ENCODE assay signal across 21 mouse cellular contexts in the genomic region with DNA sequence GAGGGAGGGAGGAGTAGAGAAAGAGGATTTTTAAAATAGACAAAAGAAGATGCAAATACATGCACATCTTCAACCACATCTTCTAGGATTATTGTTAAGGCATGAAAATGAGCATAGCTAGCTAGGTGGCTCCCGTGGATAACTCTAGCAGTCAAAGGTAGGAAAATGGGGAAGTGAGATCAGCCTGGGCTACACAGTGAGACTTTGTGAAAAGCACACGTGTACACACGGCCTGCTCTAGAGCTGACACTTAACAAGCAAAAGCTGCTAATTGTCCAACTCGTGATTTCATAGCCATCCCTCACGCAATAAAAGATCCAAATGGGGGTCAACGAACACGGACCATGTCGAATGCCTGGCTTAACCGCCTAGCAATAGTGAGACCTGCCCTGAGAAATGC.
DNase-seq lines count a peak whose midpoint lies in the region; ATAC-seq and TF ChIP-seq lines count a peak whose summit lies in the region.
"Had no signal": no experiment of that assay in that cellular context is flagged by ENCODE, and none has a peak within 500 bp of the region (broad histone marks: within the 10 kb centered on the region; RNA-seq: fewer than 3 reads in every experiment).

No protein-coding gene starts in this region.

- WGBS in forebrain, embryonic 11.5 days: 72% methylated on average over 9 of the region's 9 CpGs
- WGBS in forebrain, embryonic 10.5 days: 86% methylated on average over 9 of the region's 9 CpGs
- WGBS in forebrain, embryonic 14.5 days: 58% methylated on average over 9 of the region's 9 CpGs
- WGBS in hindbrain, embryonic 12.5 days: 80% methylated on average over 9 of the region's 9 CpGs

- no peaks in the 10 kb centered on the region for H3K36me3 ChIP-seq in forebrain, embryonic 11.5 days (ENCODE audit: control insufficient read depth, insufficient read depth, low read length)
- no peaks in the 10 kb centered on the region for H3K36me3 ChIP-seq in forebrain, embryonic 10.5 days (replicated peaks)
- no peaks in the 10 kb centered on the region for H3K36me3 ChIP-seq in forebrain, embryonic 14.5 days (ENCODE audit: control insufficient read depth, insufficient read depth, low read length)
- no peaks in the 10 kb centered on the region for H3K36me3 ChIP-seq in hindbrain, embryonic 12.5 days
- H3K36me3 ChIP-seq: embryonic facial prominence, embryonic 13.5 days; G1E; heart, embryonic 12.5 days had no signal

- no peak for TF ChIP-seq POLR2A in brain, embryonic 14.5 days (IDR thresholded peaks at IDR 0.05; ENCODE audit: borderline replicate concordance, extremely low read depth, insufficient read depth, insufficient read length, poor library complexity, severe bottlenecking)

- DNase-seq in forebrain, embryonic 11.5 days (ENCODE audit: low spot score): no peak
- DNase-seq in forebrain, embryonic 10.5 days (ENCODE audit: extremely low spot score, low spot score): no peak
- DNase-seq in brain, embryonic 14.5 days (ENCODE audit: low read depth): peak; percentile 55
- DNase-seq in forebrain, embryonic 14.5 days (ENCODE audit: low spot score): peak; percentile 24
- no peak for DNase-seq in layer of hippocampus, adult 8-10 months (ENCODE audit: low spot score in 2 of 2)
- no peak for DNase-seq in left cerebral cortex, adult 2 months (ENCODE audit: extremely low spot score in 1 of 2, low spot score in 2 of 2)
- DNase-seq: adrenal gland, postnatal 25 days; B cell, adult 2 months; cerebellum, adult 11 months; cerebellum, adult 9-10 months; cerebellum, postnatal 25 days; gastrocnemius, postnatal 10 days; heart, adult 2 months; kidney, adult 11 months had no signal

- no peaks in the 10 kb centered on the region for H3K9me3 ChIP-seq in forebrain, embryonic 11.5 days (ENCODE audit: control insufficient read depth, low read length)
- no peaks in the 10 kb centered on the region for H3K9me3 ChIP-seq in forebrain, embryonic 10.5 days
- H3K9me3 ChIP-seq in forebrain, embryonic 14.5 days (replicated peaks; ENCODE audit: control insufficient read depth, low read length): no peaks in the 10 kb centered on the region
- H3K9me3 ChIP-seq in hindbrain, embryonic 12.5 days (replicated peaks): no peaks in the 10 kb centered on the region
- H3K9me3 ChIP-seq: embryonic facial prominence, embryonic 13.5 days; heart, embryonic 12.5 days had no signal

- H3K4me1 ChIP-seq in forebrain, embryonic 11.5 days (replicated peaks; ENCODE audit: control insufficient read depth, insufficient read depth, low read length): peaks cover 17% of the 10 kb centered on the region
- peaks cover 40% of the 10 kb centered on the region for H3K4me1 ChIP-seq in forebrain, embryonic 10.5 days
- peaks cover 24% of the 10 kb centered on the region for H3K4me1 ChIP-seq in forebrain, embryonic 14.5 days (ENCODE audit: control insufficient read depth, insufficient read depth, low read length)
- peaks cover 24% of the 10 kb centered on the region for H3K4me1 ChIP-seq in hindbrain, embryonic 12.5 days
- H3K4me1 ChIP-seq: heart, embryonic 12.5 days had no signal

- H3K4me3 ChIP-seq in forebrain, embryonic 11.5 days (ENCODE audit: low read depth, low read length): no peak overlapping the region
- H3K4me3 ChIP-seq in forebrain, embryonic 10.5 days: no peak overlapping the region
- H3K4me3 ChIP-seq in forebrain, embryonic 14.5 days (ENCODE audit: low read depth, low read length): no peak overlapping the region
- H3K4me3 ChIP-seq in hindbrain, embryonic 12.5 days: no peak overlapping the region
- H3K4me3 ChIP-seq in left cerebral cortex, adult 2 months: no peak overlapping the region
- H3K4me3 ChIP-seq: embryonic facial prominence, embryonic 13.5 days; heart, adult 2 months; heart, embryonic 12.5 days had no signal

- no peak for TF ChIP-seq CTCF in brain, embryonic 14.5 days (IDR thresholded peaks at IDR 0.05; ENCODE audit: borderline replicate concordance, extremely low read depth, insufficient read depth, insufficient read length)
- no peak for TF ChIP-seq CTCF in left cerebral cortex, adult 2 months (IDR thresholded peaks at IDR 0.05)

- H3K9ac ChIP-seq in forebrain, embryonic 11.5 days (ENCODE audit: low read length): no peak overlapping the region
- no peak overlapping the region for H3K9ac ChIP-seq in forebrain, embryonic 14.5 days (ENCODE audit: low read length)
- no peak overlapping the region for H3K9ac ChIP-seq in hindbrain, embryonic 12.5 days
- H3K9ac ChIP-seq: embryonic facial prominence, embryonic 13.5 days; heart, embryonic 12.5 days had no signal

- intact Hi-C loops in left cerebral cortex, adult 2 months (cut with DNase I): no loop called here

- H3K27ac ChIP-seq in forebrain, embryonic 11.5 days (ENCODE audit: low read depth, low read length): no peak overlapping the region
- no peak overlapping the region; the same call in 1 of the 2 replicates for H3K27ac ChIP-seq in forebrain, embryonic 10.5 days
- no peak overlapping the region; the same call in 1 of the 2 replicates for H3K27ac ChIP-seq in forebrain, embryonic 14.5 days (ENCODE audit: low read depth, low read length)
- H3K27ac ChIP-seq in hindbrain, embryonic 12.5 days: no peak overlapping the region
- no peak overlapping the region for H3K27ac ChIP-seq in left cerebral cortex, adult 2 months
- H3K27ac ChIP-seq: embryonic facial prominence, embryonic 13.5 days; heart, adult 2 months had no signal

- H3K27me3 ChIP-seq in forebrain, embryonic 11.5 days (ENCODE audit: control insufficient read depth, insufficient read depth, low read length): no peaks in the 10 kb centered on the region
- H3K27me3 ChIP-seq in forebrain, embryonic 10.5 days (ENCODE audit: poor library complexity, severe bottlenecking): no peaks in the 10 kb centered on the region
- no peaks in the 10 kb centered on the region for H3K27me3 ChIP-seq in forebrain, embryonic 14.5 days (replicated peaks; ENCODE audit: control insufficient read depth, insufficient read depth, low read length)
- peaks cover 4% of the 10 kb centered on the region; the same call in 1 of the 2 replicates for H3K27me3 ChIP-seq in hindbrain, embryonic 12.5 days
- H3K27me3 ChIP-seq: embryonic facial prominence, embryonic 13.5 days; heart, embryonic 12.5 days had no signal

- no peak overlapping the region for H3K4me2 ChIP-seq in forebrain, embryonic 11.5 days (ENCODE audit: low read depth, low read length, severe bottlenecking)
- H3K4me2 ChIP-seq in forebrain, embryonic 14.5 days (ENCODE audit: low read length): no peak overlapping the region
- no peak overlapping the region for H3K4me2 ChIP-seq in hindbrain, embryonic 12.5 days (replicated peaks)
- H3K4me2 ChIP-seq: heart, embryonic 12.5 days had no signal

- 0 out of 2 replicates have a peak, but pooled peaks have one; percentile 47 for ATAC-seq in forebrain, embryonic 11.5 days (replicated peaks; ENCODE audit: low FRiP score)
- ATAC-seq in forebrain, embryonic 14.5 days: 0 out of 2 replicates have a peak, but pooled peaks have one; percentile 54
- peak; percentile 51 to 71; a peak in 2 of 4 replicates for ATAC-seq in hematopoietic stem cell, adult 5-6 weeks (replicated peaks in 1 of 2; ENCODE audit: insufficient read depth in 1 of 2, low FRiP score in 2 of 2, low TSS enrichment in 1 of 2, low read depth in 1 of 2, poor library complexity in 2 of 2, severe bottlenecking in 2 of 2)
- no peak for ATAC-seq in hindbrain, embryonic 12.5 days (ENCODE audit: low FRiP score)
- ATAC-seq: CD4-positive, CD25-positive, alpha-beta regulatory T cell, adult 4 months; hindbrain, embryonic 16.5 days had no signal

Comparison
In these comparisons a context has a peak if more than half of its experiments do, and no peak if none do; other contexts are left out.
1. DNase-seq: peak in brain, embryonic 14.5 days (single experiment) and forebrain, embryonic 14.5 days (single experiment); none in forebrain, embryonic 11.5 days (single experiment), forebrain, embryonic 10.5 days (single experiment), layer of hippocampus, adult 8-10 months (0 of 2) and left cerebral cortex, adult 2 months (0 of 2).